13 mouse cellular contexts compared by ENCODE assay signal in genomic region chr1:57862024-57862423, GRCm38 (mm10).
DNase-seq lines count a peak whose midpoint lies in the region; ATAC-seq and TF ChIP-seq lines count a peak whose summit lies in the region.
"Had no signal": no experiment of that assay in that cellular context is flagged by ENCODE, and none has a peak within 500 bp of the region (broad histone marks: within the 10 kb centered on the region; RNA-seq: fewer than 3 reads in every experiment).

No protein-coding gene starts in this region.

- H3K9me3 ChIP-seq in stomach, embryonic 16.5 days (replicated peaks; ENCODE audit: control insufficient read depth, low read length) = no peaks in the 10 kb centered on the region; the same call in 1 of the 2 replicates
- H3K9me3 ChIP-seq in stomach, postnatal 0 days (ENCODE audit: control insufficient read depth, low read length) = no peaks in the 10 kb centered on the region
- H3K9me3 ChIP-seq in midbrain, embryonic 10.5 days (replicated peaks) = no peaks in the 10 kb centered on the region
- H3K9me3 ChIP-seq in neural tube, embryonic 15.5 days (replicated peaks) = no peaks in the 10 kb centered on the region
- H3K9me3 ChIP-seq: kidney, embryonic 15.5 days had no signal

- no peak for TF ChIP-seq CTCF in stomach, postnatal 0 days (IDR thresholded peaks at IDR 0.05; ENCODE audit: low read depth)

- no peak overlapping the region for H3K27ac ChIP-seq in stomach, embryonic 16.5 days (ENCODE audit: low read length)
- H3K27ac ChIP-seq in stomach, postnatal 0 days (replicated peaks) = no peak overlapping the region
- H3K27ac ChIP-seq in midbrain, embryonic 10.5 days (replicated peaks) = peak overlapping the region; percentile 79
- no peak overlapping the region for H3K27ac ChIP-seq in neural tube, embryonic 15.5 days (replicated peaks)
- H3K27ac ChIP-seq: kidney, embryonic 15.5 days had no signal

- no peak overlapping the region for H3K4me3 ChIP-seq in stomach, embryonic 16.5 days (replicated peaks; ENCODE audit: low read length)
- no peak overlapping the region for H3K4me3 ChIP-seq in stomach, postnatal 0 days (ENCODE audit: low read depth, low read length)
- no peak overlapping the region for H3K4me3 ChIP-seq in midbrain, embryonic 10.5 days
- H3K4me3 ChIP-seq in neural tube, embryonic 15.5 days (replicated peaks) = no peak overlapping the region
- H3K4me3 ChIP-seq: kidney, embryonic 15.5 days had no signal

- no peaks in the 10 kb centered on the region for H3K4me1 ChIP-seq in stomach, embryonic 16.5 days (ENCODE audit: control insufficient read depth, insufficient read depth, low read length)
- H3K4me1 ChIP-seq in stomach, postnatal 0 days (replicated peaks; ENCODE audit: control insufficient read depth, insufficient read depth) = no peaks in the 10 kb centered on the region
- peaks cover 60% of the 10 kb centered on the region for H3K4me1 ChIP-seq in midbrain, embryonic 10.5 days
- H3K4me1 ChIP-seq in neural tube, embryonic 15.5 days = peaks cover 4% of the 10 kb centered on the region; the same call in 1 of the 2 replicates

- H3K36me3 ChIP-seq in stomach, embryonic 16.5 days (ENCODE audit: control insufficient read depth, insufficient read depth, low read length) = no peaks in the 10 kb centered on the region; the same call in 1 of the 2 replicates
- H3K36me3 ChIP-seq in stomach, postnatal 0 days (ENCODE audit: control insufficient read depth, insufficient read depth, low read length) = no peaks in the 10 kb centered on the region
- no peaks in the 10 kb centered on the region for H3K36me3 ChIP-seq in midbrain, embryonic 10.5 days
- H3K36me3 ChIP-seq in neural tube, embryonic 15.5 days = no peaks in the 10 kb centered on the region
- H3K36me3 ChIP-seq: kidney, embryonic 15.5 days had no signal

- peak; percentile 21; the same call in 1 of the 2 replicates for ATAC-seq in stomach, embryonic 16.5 days (ENCODE audit: insufficient read depth, low FRiP score)
- no peak; the same call in 1 of the 2 replicates for ATAC-seq in stomach, postnatal 0 days (ENCODE audit: low FRiP score, low TSS enrichment)
- ATAC-seq in neural tube, embryonic 15.5 days (ENCODE audit: low FRiP score) = peak; percentile 73
- ATAC-seq: liver, postnatal 0 days had no signal

- 75% methylated on average over 4 of the region's 4 CpGs for WGBS in stomach, embryonic 16.5 days
- 67% methylated on average over 4 of the region's 4 CpGs for WGBS in stomach, postnatal 0 days
- 34% methylated on average over 4 of the region's 4 CpGs for WGBS in midbrain, embryonic 10.5 days
- WGBS in neural tube, embryonic 15.5 days = 17% methylated on average over 4 of the region's 4 CpGs

- no peak overlapping the region for H3K4me2 ChIP-seq in stomach, embryonic 16.5 days (ENCODE audit: low read depth, low read length)
- H3K4me2 ChIP-seq in stomach, postnatal 0 days (replicated peaks; ENCODE audit: low read depth) = no peak overlapping the region
- no peak overlapping the region for H3K4me2 ChIP-seq in neural tube, embryonic 15.5 days
- H3K4me2 ChIP-seq: kidney, embryonic 15.5 days had no signal

- H3K9ac ChIP-seq in stomach, embryonic 16.5 days (ENCODE audit: low read length) = no peak overlapping the region
- H3K9ac ChIP-seq in stomach, postnatal 0 days (ENCODE audit: low read length) = no peak overlapping the region
- H3K9ac ChIP-seq in neural tube, embryonic 15.5 days (replicated peaks) = no peak overlapping the region
- H3K9ac ChIP-seq: kidney, embryonic 15.5 days; liver, postnatal 0 days had no signal

- peak; percentile 57 for DNase-seq in embryo, embryonic 11 days
- DNase-seq in embryo, embryonic 10 days (ENCODE audit: low spot score) = no peak
- no peak for DNase-seq in stomach, postnatal 0 days (ENCODE audit: low spot score)
- DNase-seq in midbrain, embryonic 10.5 days (ENCODE audit: low spot score) = peak; percentile 53
- DNase-seq in kidney, adult 8-10 months = no peak
- DNase-seq in layer of hippocampus, adult 9-11 months = no peak
- DNase-seq: adrenal gland, postnatal 10 days; liver, postnatal 0 days; right cerebral cortex, postnatal 25 days; thymus, postnatal 25 days had no signal

- no peaks in the 10 kb centered on the region for H3K27me3 ChIP-seq in stomach, embryonic 16.5 days (ENCODE audit: control insufficient read depth, insufficient read depth, low read length)
- H3K27me3 ChIP-seq in stomach, postnatal 0 days (ENCODE audit: control insufficient read depth, insufficient read depth, low read length) = no peaks in the 10 kb centered on the region
- H3K27me3 ChIP-seq in midbrain, embryonic 10.5 days (ENCODE audit: low read depth, poor library complexity, severe bottlenecking) = no peaks in the 10 kb centered on the region
- no peaks in the 10 kb centered on the region for H3K27me3 ChIP-seq in neural tube, embryonic 15.5 days (replicated peaks)
- H3K27me3 ChIP-seq: kidney, embryonic 15.5 days had no signal

- TF ChIP-seq EP300 in stomach, postnatal 0 days (optimal IDR thresholded peaks at IDR 0.05) = no peak

Comparison
In these comparisons a context has a peak if more than half of its experiments do, and no peak if none do; other contexts are left out.
1. DNase-seq: peak in embryo, embryonic 11 days (single experiment) and midbrain, embryonic 10.5 days (single experiment); none in embryo, embryonic 10 days (single experiment), stomach, postnatal 0 days (single experiment), kidney, adult 8-10 months (0 of 2) and layer of hippocampus, adult 9-11 months (single experiment).